Mouse (Mus musculus): ENCODE results near the gene Elob.

The Elob gene

DNA sequence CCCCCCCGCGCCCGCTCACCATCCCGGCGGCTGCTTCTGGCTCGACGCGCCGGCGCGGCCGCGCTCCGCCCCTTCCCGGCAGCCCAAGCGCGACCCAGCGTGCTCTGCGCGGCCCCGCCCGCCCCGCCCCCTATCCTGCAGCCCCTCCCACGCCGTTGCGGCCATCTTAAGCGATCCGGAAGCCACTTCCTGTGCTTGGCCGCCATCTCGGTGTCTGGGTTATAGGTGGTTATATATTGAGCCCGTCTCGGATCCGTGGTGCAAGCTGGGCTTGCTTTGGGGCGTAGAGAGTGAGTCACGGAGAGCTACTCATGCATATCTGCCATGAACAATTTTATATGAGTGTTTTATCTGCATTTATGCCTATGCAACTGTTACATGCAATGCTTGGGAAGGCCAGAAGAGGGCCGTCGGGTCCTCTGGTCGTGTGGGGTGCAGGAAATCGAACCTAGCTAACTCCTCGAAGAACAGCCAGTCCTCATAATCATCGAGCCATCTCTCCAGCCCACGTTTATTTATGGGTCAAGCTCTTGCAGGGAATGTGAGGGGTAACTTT lies at the start of gene Elob:
TSS of gene Elob (minus strand) at position 73 of the 556 bp plus-strand sequence.
- in situ Hi-C loops (cut with MboI; ENCODE audit: unreplicated experiment in 2 of 2), result no loop called here

DNA sequence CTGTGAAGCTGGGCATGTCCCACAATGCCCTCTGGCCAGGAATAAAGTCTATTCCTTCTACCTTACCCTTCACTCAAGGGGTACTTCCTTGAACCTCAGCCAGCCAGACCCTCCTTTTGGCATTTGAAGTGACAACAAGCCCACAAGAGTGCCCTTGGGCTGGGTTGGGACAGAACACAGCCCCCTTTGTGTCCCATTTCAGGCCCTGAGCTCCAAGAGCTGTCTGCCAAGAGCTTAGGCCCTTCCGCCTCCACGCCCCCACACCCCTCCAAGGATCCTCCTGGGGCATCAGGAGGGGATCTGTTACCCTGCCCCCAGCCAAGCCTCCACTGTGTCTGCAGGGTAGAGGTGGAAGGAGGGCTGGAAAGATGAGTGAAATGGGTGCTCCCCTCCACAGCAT lies 48.2 kb upstream of the Elob start:
- in situ Hi-C loops (cut with MboI; ENCODE audit: unreplicated experiment in 2 of 2), result no loop called here

GRCm38 (mm10) chr17:23876741-23877140 lies 47.8 kb upstream of the Elob start:
- in situ Hi-C loops (cut with MboI; ENCODE audit: unreplicated experiment in 2 of 2), result no loop called here

DNA sequence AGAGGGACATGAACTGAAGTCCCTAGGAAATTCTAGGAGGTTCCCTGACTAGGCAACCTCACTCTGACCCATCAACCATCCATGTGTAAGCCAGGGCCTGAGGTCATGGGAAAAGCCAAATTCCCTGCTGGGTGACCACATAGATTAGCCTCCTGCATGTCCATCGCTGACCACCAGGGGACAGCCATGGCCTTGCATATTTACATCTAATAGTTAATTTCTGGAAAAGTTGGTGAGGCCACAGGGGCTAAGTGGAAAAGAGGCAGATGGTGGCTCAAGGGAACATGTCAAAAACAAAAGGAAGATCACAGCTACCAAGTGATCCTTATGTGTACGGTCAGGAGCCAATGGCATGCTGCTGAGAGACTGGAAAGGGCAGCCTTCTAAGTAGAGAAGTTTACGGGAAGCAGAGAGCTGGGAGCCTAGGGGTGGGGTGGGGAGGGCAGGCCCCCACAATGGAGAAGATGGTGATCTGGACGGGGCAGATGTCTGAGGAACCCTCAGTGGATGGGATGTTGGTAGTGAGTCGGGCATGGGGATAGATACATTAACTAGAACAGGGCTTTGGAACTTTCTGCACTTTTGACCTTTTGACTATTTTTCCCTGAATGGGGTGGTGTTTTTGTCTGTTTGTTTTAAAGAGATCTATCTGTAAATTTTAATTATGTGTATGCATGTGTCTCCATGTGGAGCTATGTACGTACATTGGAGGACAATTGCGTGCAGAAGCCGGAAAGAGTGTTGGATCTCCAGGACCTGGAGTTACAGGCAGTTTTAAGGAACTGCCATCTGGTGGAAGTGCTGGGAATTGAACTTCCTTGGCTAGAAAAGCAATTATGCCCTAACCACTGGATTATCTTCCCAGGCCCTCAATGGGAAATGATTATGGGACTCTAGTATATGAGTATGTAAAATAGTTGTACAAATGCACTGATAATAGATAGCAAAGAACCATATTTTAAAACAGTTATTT lies 45.2 kb upstream of the Elob start:
- in situ Hi-C loops (cut with MboI; ENCODE audit: unreplicated experiment in 2 of 2), result loop anchor here (5.0 kb wide), 2 partner anchors 83 to 88 kb away; partner anchors contain the start of gene Sbpl (in 1 of the 2)

- in situ Hi-C loops (cut with MboI; ENCODE audit: unreplicated experiment in 2 of 2), result no loop called here
Observed at GRCm38 (mm10) chr17:23868513-23868912, 39.6 kb upstream of the Elob start.

GRCm38 (mm10) chr17:23867756-23868155 lies 38.8 kb upstream of the Elob start, which contains the start of gene Prss21:
Gene Prss21, plus strand, starts transcription at chr17:23868056.
- in situ Hi-C loops (cut with MboI; ENCODE audit: unreplicated experiment in 2 of 2), result no loop called here

DNA sequence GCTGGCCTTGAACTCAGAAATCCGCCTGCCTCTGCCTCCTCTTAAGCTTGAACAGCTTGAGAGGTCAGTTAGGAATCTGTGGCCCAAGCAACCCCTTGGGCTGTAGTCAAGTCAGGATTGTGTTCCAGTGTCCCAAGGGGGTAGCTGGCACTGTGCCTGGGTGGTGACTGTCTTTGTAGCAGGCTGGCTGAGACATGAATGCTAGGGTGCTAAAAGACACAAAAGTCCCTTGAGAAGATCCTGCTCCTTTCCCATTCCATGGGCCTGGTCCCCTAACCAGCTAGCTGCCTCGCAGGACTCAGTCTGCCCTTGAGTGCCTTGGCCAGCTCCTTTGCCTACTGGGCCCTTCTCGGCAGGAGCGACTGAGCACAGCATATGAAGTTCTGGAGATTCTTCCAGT lies 34.0 kb upstream of the Elob start:
- in situ Hi-C loops (cut with MboI; ENCODE audit: unreplicated experiment in 2 of 2), result no loop called here

DNA sequence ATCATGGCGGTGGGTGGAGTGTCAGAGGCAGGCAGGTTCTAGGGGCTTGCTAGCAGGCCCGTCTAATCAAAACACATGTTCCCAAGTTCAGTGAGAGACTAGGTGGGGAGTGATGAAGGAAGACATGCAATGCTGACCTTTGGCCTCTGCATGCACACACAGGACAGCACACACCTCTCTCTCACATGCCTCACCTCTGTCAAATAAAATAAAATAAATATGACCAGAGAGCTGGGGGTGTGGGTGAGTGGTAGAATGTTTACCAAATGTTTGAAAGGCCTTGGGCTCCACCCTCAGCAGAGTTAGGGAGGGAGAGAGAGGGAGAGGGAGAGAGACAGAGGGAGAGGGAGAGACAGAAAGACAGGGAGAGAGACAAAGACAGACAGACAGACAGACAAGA lies 29.0 kb upstream of the Elob start:
- in situ Hi-C loops (cut with MboI; ENCODE audit: unreplicated experiment in 2 of 2), result loop anchor here (5.0 to 10.0 kb wide), 2 partner anchors 81 to 107 kb away; no protein-coding TSS in a partner anchor

GRCm38 (mm10) chr17:23857193-23857592 lies 28.3 kb upstream of the Elob start:
- in situ Hi-C loops (cut with MboI; ENCODE audit: unreplicated experiment in 2 of 2), result loop anchor here (5.0 to 10.0 kb wide), 2 partner anchors 80 to 108 kb away; no protein-coding TSS in a partner anchor

DNA sequence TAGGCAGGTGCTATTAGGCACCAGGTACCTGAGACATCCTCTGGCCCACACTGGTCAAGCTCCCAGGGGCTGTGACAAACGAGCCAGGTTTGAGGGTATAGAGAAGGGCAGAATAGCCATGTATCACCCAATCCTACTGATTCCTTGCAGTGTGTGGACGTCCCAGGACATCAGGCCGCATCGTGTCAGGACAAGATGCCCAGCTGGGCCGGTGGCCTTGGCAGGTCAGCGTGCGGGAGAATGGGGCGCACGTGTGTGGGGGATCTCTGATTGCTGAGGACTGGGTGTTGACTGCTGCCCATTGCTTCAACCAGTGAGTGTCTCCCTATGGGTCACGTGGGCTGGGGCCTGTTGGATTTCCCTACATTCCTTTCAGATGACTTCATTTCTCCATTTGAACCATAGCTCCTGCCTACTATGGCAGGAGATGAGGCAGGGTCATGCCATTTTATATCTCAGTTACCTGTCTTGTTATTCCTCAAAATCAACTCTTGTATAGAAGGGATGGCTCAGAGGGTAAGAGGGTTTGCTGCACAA lies 25.4 kb upstream of the Elob start:
- in situ Hi-C loops (cut with MboI; ENCODE audit: unreplicated experiment in 2 of 2), result loop anchor here in 1 of 2 experiments (5.0 to 10.0 kb wide), 2 partner anchors 77 to 111 kb away; no protein-coding TSS in a partner anchor

DNA sequence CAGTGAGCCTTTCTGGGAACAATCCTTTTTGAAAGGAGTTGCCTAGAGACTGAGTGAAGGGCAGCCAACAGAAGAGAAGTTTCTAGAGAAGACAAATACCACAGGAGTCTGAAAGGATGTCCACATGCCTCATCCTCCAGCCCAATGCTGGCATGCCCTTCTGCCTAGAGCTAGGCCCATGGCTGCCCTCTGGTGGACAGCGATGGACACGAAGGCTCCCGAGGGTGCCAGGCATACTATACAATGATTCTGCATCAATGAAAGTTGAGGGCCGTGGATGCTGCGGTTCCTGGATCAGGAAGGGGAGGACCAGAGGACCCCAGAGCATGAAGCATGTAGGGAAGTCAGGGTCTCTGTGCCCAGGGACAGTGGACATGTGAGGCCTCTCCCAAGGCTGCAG lies 24.4 kb upstream of the Elob start:
- in situ Hi-C loops (cut with MboI; ENCODE audit: unreplicated experiment in 2 of 2), result loop anchor here in 1 of 2 experiments (5.0 to 10.0 kb wide), 2 partner anchors 76 to 112 kb away; no protein-coding TSS in a partner anchor

GRCm38 (mm10) chr17:23850853-23851749 lies 22.2 kb upstream of the Elob start:
- in situ Hi-C loops (cut with MboI; ENCODE audit: unreplicated experiment in 2 of 2), result loop anchor here in 1 of 2 experiments (5.0 to 10.0 kb wide), 2 partner anchors 74 to 114 kb away; no protein-coding TSS in a partner anchor

DNA sequence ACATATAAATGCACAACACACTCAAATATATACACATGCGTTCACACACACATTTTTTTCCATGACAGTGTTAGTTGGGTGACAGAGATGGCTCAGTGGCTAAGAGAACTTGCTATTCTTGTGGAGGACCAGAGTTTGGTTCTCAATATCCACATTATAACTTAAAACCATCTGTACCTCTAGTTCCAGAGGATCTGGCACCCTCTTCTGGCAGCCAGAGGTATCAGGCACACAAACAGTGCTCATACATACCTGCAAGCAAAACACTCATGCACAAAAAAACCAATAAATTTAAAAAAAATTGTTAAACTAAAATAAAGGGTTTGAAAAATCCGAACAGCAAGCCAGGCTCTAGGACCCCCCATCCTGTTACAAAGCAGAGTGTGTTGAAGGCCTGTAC lies 21.1 kb upstream of the Elob start:
- in situ Hi-C loops (cut with MboI; ENCODE audit: unreplicated experiment in 2 of 2), result loop anchor here in 1 of 2 experiments (5.0 to 10.0 kb wide), 2 partner anchors 73 to 115 kb away; no protein-coding TSS in a partner anchor

DNA sequence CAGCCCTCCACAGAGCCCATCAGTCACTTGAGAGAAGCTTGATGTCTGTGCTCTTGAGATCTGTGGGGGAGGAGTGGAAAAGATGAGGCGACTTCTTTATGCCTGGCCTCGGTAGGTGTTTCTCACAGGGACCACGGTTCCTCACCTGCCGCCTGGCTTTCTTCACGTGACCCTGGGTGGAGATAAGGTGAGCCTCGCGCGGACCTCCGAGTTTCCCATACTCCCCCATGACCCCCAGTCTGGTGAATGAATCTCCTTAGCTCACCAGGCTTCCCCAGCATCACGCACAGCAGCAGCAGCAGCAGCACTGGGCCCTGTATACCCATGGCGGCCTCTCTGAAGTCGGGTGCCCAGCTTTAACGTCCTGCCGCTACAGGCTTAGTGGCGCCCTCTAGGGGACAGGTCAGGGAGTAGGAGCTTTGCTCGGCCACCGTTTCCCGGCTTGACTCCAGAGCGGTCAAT lies 14.9 kb upstream of the Elob start, which contains the start of the genes Prss32 and Prss41:
TSS of gene Prss32 (plus strand) at position 44 of the 462 bp plus-strand sequence.
TSS of gene Prss41 (minus strand) at position 361 of the 462 bp plus-strand sequence.
- in situ Hi-C loops (cut with MboI; ENCODE audit: unreplicated experiment in 2 of 2), result no loop called here

- in situ Hi-C loops (cut with MboI; ENCODE audit: unreplicated experiment in 2 of 2), result no loop called here
Observed at GRCm38 (mm10) chr17:23843141-23843811, 14.3 kb upstream of the Elob start.

- in situ Hi-C loops (cut with MboI; ENCODE audit: unreplicated experiment in 2 of 2), result no loop called here
Observed at GRCm38 (mm10) chr17:23841145-23841544, 12.2 kb upstream of the Elob start.

DNA sequence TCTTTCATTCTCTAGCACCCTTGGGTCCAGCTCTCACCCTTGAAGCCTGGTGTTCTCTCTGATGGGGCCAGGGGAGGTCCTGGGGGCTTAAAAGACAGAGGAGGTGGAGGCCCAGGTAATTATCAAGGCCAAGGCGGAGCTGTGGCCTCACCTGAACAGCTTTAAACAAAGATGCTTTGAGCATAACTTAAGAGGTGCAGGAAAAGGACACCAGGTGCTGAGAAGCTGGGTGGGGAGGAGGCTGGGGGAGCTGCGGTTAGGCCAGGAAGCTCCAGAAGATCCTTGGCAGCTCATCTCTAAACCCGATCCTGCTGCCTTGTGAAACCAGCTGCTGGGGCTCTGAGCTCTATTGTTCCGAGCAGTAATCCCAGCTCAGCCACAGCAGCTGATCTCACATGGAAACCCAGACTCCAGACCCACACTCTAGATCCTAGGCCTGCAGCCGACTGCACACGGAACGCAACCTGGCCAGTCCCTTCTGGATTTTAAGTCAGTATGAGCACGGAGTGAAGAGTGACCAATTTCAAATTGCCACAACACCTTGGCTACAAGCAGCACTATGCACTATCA lies 7.2 kb upstream of the Elob start, which contains the start of gene Prss33:
TSS of gene Prss33 (minus strand) at position 51 of the 570 bp plus-strand sequence.
- in situ Hi-C loops (cut with MboI; ENCODE audit: unreplicated experiment in 2 of 2), result no loop called here

GRCm38 (mm10) chr17:23831201-23831600 lies 2.3 kb upstream of the Elob start:
- in situ Hi-C loops (cut with MboI; ENCODE audit: unreplicated experiment in 2 of 2), result no loop called here

All from v-Abl transformed pro-B cells (cell line).